Comparison of ENCODE assay signal across 24 mouse cellular contexts in genomic region chr16:26285627-26286026, GRCm38 (mm10).
"Had no signal": no experiment of that assay in that cellular context is flagged by ENCODE, and none has a peak within 500 bp of the region (broad histone marks: within the 10 kb centered on the region; RNA-seq: fewer than 3 reads in every experiment).

No protein-coding gene starts in this region.

- H3K9me3 ChIP-seq: heart, embryonic 10.5 days; heart, embryonic 13.5 days; heart, embryonic 15.5 days; hindbrain, embryonic 13.5 days; hindbrain, embryonic 15.5 days; kidney, embryonic 15.5 days; limb, embryonic 10.5 days; limb, embryonic 12.5 days had no signal

- H3K27ac ChIP-seq: heart, embryonic 10.5 days; heart, embryonic 13.5 days; heart, embryonic 15.5 days; hindbrain, embryonic 13.5 days; hindbrain, embryonic 15.5 days; hindbrain, postnatal 0 days; kidney, embryonic 15.5 days; kidney, postnatal 0 days; left cerebral cortex, adult 2 months; limb, embryonic 10.5 days; limb, embryonic 12.5 days had no signal

- H3K9ac ChIP-seq: heart, embryonic 13.5 days; heart, embryonic 15.5 days; hindbrain, embryonic 13.5 days; hindbrain, embryonic 15.5 days; kidney, embryonic 15.5 days; limb, embryonic 12.5 days had no signal

- DNase-seq: gastrocnemius, postnatal 14 days; gastrocnemius, postnatal 36 days; heart, adult 18-20 months; heart, postnatal 14 days; heart, postnatal 36 days; kidney, adult 11 months; kidney, adult 2 months; kidney, adult 9 months; kidney, postnatal 14 days; kidney, postnatal 36 days; liver had no signal

- H3K36me3 ChIP-seq: heart, embryonic 10.5 days; heart, embryonic 13.5 days; heart, embryonic 15.5 days; hindbrain, embryonic 13.5 days; hindbrain, embryonic 15.5 days; kidney, embryonic 15.5 days; limb, embryonic 10.5 days; limb, embryonic 12.5 days had no signal

- H3K4me2 ChIP-seq: heart, embryonic 13.5 days; heart, embryonic 15.5 days; hindbrain, embryonic 13.5 days; hindbrain, embryonic 15.5 days; kidney, embryonic 15.5 days; limb, embryonic 12.5 days; liver, embryonic 11.5 days had no signal

- H3K27me3 ChIP-seq: heart, embryonic 13.5 days; heart, embryonic 15.5 days; hindbrain, embryonic 13.5 days; hindbrain, embryonic 15.5 days; kidney, embryonic 15.5 days; limb, embryonic 12.5 days had no signal

- H3K4me3 ChIP-seq: heart, embryonic 10.5 days; heart, embryonic 13.5 days; heart, embryonic 15.5 days; hindbrain, embryonic 13.5 days; hindbrain, embryonic 15.5 days; kidney, embryonic 15.5 days; left cerebral cortex, adult 2 months; limb, embryonic 10.5 days; limb, embryonic 12.5 days had no signal

- H3K4me1 ChIP-seq: heart, embryonic 10.5 days; heart, embryonic 13.5 days; heart, embryonic 15.5 days; hindbrain, embryonic 13.5 days; hindbrain, embryonic 15.5 days; kidney, embryonic 15.5 days; limb, embryonic 10.5 days; limb, embryonic 12.5 days had no signal

- ATAC-seq: hindbrain, postnatal 0 days; intestine, embryonic 16.5 days had no signal
